Mouse (Mus musculus): ENCODE measurements around the gene Mcm5. TPM values are rescaled to one million over a fixed set of nuclear protein-coding genes. Genes with fewer than 3 reads are reported as not detected.
A peak's percentile ranks its signal among the peaks of the same experiment; 100 is the strongest.

The Mcm5 gene
- total RNA-seq, 2 experiments from 2014 or later: 9.4 to 9.8 TPM

- DNase-seq (ENCODE audit: low spot score in 2 of 2): no peak
Measured at GRCm38 (mm10) chr8:75157471-75158230, 48.3 kb downstream of the Mcm5 start.

GRCm38 (mm10) chr8:75169363-75169762 is 60.0 kb downstream of the Mcm5 start:
- peak; percentile 42 to 50 for DNase-seq (ENCODE audit: low spot score in 2 of 2)

- no peak for DNase-seq (ENCODE audit: low spot score in 2 of 2)
Measured at GRCm38 (mm10) chr8:75172009-75172685, 62.8 kb downstream of the Mcm5 start.

Other genes with a start within 250 kb of the Mcm5 start
- not detected for gene Isx, start 236.4 kb upstream of the Mcm5 start, total RNA-seq (2021)
- 10 to 100 TPM; 26.2 to 30.3 TPM for gene Hmgxb4, start 116.2 kb upstream of the Mcm5 start, total RNA-seq (2021)
- gene Tom1, start 75.9 kb upstream of the Mcm5 start, total RNA-seq (2021): 10 to 100 TPM; 34.8 to 36.7 TPM
- 1 to 10 TPM; 5.9 to 6.8 TPM for gene Hmox1, start 15.9 kb upstream of the Mcm5 start, total RNA-seq (2021)
- gene Rasd2, start 104.4 kb downstream of the Mcm5 start, total RNA-seq (2021): 10 to 100 TPM; 30.6 TPM

Measured in layer of hippocampus, postnatal 10 days (tissue).